Mouse (Mus musculus) CH12.LX (cell line): Measurements from ENCODE around the gene Dpep3. TPM values are rescaled to one million over a fixed set of nuclear protein-coding genes. Genes with fewer than 3 reads are reported as not detected.

Source experiments
- DNase-seq: peaks from one replicate; pipeline ENCODE4 v3.0.0-alpha.2; 2013; ENCODE audit errors: extremely low read depth
- H3K27ac ChIP-seq: 2 replicates; pipeline ENCODE4 v1.5.1; 2012; ENCODE audit warnings: low read depth, mild to moderate bottlenecking, control low read depth, moderate library complexity; ENCODE audit not compliant: insufficient read depth
- H3K27me3 ChIP-seq: replicated peaks from 2 replicates; pipeline ENCODE3; 2012; ENCODE audit warnings: inconsistent platforms
- H3K36me3 ChIP-seq, 2 experiments: replicated peaks in 1 of 2; 2 replicates each; pipeline versions ENCODE3 to v1.6.1; 2012; ENCODE audit warnings: inconsistent platforms in 1 of 2, low read length in 1 of 2, mild to moderate bottlenecking in 1 of 2, mixed read lengths in 1 of 2, moderate library complexity in 1 of 2; ENCODE audit not compliant: control insufficient read depth in 1 of 2, insufficient read depth in 1 of 2
- H3K4me1 ChIP-seq, 2 experiments: 2 replicates each; pipeline ENCODE4 v1.6.1; 2012; ENCODE audit warnings: inconsistent platforms in 1 of 2, moderate library complexity in 1 of 2; ENCODE audit not compliant: insufficient read depth in 2 of 2, control insufficient read depth in 1 of 2
- H3K4me2 ChIP-seq: 2 replicates; pipeline ENCODE4 v1.6.1; 2012; ENCODE audit warnings: low read depth, mild to moderate bottlenecking, control low read depth; ENCODE audit not compliant: poor library complexity, insufficient read depth, severe bottlenecking
- H3K4me3 ChIP-seq, 3 experiments: fragments of 150-350 bp in 1 of 3; sonication (generic) in 1 of 3; replicated peaks in 1 of 3; 2 replicates each; pipeline versions ENCODE3 to v1.5.1; 2011 to 2012; ENCODE audit warnings: low read depth in 2 of 3, low read length in 2 of 3, mild to moderate bottlenecking in 2 of 3, moderate library complexity in 2 of 3, control low read depth in 1 of 3, improper control_type of control experiment in 1 of 3, inconsistent platforms in 1 of 3, mixed read lengths in 1 of 3; ENCODE audit not compliant: poor library complexity in 1 of 3
- H3K79me2 ChIP-seq: replicated peaks from 2 replicates; pipeline ENCODE4 v1.6.1; 2012; ENCODE audit warnings: mild to moderate bottlenecking, moderate library complexity; ENCODE audit not compliant: control insufficient read depth, poor library complexity, insufficient read depth, severe bottlenecking; ENCODE audit errors: extremely low read depth
- H3K9ac ChIP-seq: 2 replicates; pipeline ENCODE4 v1.6.1; 2012; ENCODE audit warnings: low read depth, mild to moderate bottlenecking, control low read depth, moderate library complexity; ENCODE audit not compliant: insufficient read depth
- H3K9me3 ChIP-seq: replicated peaks from 2 replicates; pipeline ENCODE3; 2012; ENCODE audit warnings: low read length, inconsistent platforms, mixed read lengths
- BHLHE40 ChIP-seq: IDR thresholded peaks from 2 replicates; pipeline ENCODE4 v1.6.1; 2011; ENCODE audit warnings: mild to moderate bottlenecking, low read depth, low read length, improper control_type of control experiment
- CHD1 ChIP-seq: IDR thresholded peaks from 2 replicates; pipeline ENCODE4 v1.6.1; 2012; ENCODE audit warnings: low read depth, low read length, improper control_type of control experiment, inconsistent platforms
- E2F4 ChIP-seq: IDR thresholded peaks from 2 replicates; pipeline ENCODE4 v1.6.1; 2011; ENCODE audit warnings: low read depth, low read length, improper control_type of control experiment; ENCODE audit not compliant: insufficient replicate concordance
- GABPA ChIP-seq: IDR thresholded peaks from 2 replicates; pipeline ENCODE4 v1.6.1; 2012; ENCODE audit warnings: low read depth, low read length, improper control_type of control experiment, inconsistent platforms; ENCODE audit not compliant: insufficient replicate concordance
- HCFC1 ChIP-seq: IDR thresholded peaks from 2 replicates; pipeline ENCODE4 v1.6.1; 2012; ENCODE audit warnings: low read depth, mild to moderate bottlenecking, inconsistent platforms, low read length, improper control_type of control experiment
- KAT2A ChIP-seq: IDR thresholded peaks from 2 replicates; pipeline ENCODE4 v1.6.1; 2012; ENCODE audit warnings: low read length, improper control_type of control experiment, inconsistent platforms; ENCODE audit not compliant: insufficient replicate concordance
- MAX ChIP-seq: IDR thresholded peaks from 2 replicates; pipeline ENCODE4 v1.6.1; 2011; ENCODE audit warnings: low read length, improper control_type of control experiment
- MAZ ChIP-seq: IDR thresholded peaks from 2 replicates; pipeline ENCODE4 v1.6.1; 2012; ENCODE audit warnings: low read depth, mild to moderate bottlenecking, inconsistent platforms, low read length, improper control_type of control experiment, moderate library complexity
- NELFE ChIP-seq: IDR thresholded peaks from 2 replicates; pipeline ENCODE4 v1.6.1; 2011; ENCODE audit warnings: low read depth, low read length, improper control_type of control experiment
- NRF1 ChIP-seq: IDR thresholded peaks from 2 replicates; pipeline ENCODE4 v1.6.1; 2014; ENCODE audit warnings: low read depth, mild to moderate bottlenecking, inconsistent platforms, low read length, improper control_type of control experiment, moderate library complexity
- PAX5 ChIP-seq: IDR thresholded peaks from 2 replicates; pipeline ENCODE4 v1.6.1; 2012; ENCODE audit warnings: low read length, inconsistent platforms, mixed read lengths
- POLR2AphosphoS2 ChIP-seq: IDR thresholded peaks from 2 replicates; pipeline ENCODE4 v1.6.1; 2011; ENCODE audit warnings: low read depth, low read length, improper control_type of control experiment
- RAD21 ChIP-seq: IDR thresholded peaks from 2 replicates; pipeline ENCODE4 v1.6.1; 2011; ENCODE audit warnings: low read depth, mild to moderate bottlenecking, low read length, improper control_type of control experiment, moderate library complexity
- RCOR1 ChIP-seq: conservative IDR thresholded peaks from 2 replicates; pipeline ENCODE4 v1.6.1; 2012; ENCODE audit warnings: low read depth, mild to moderate bottlenecking, inconsistent platforms, low read length, improper control_type of control experiment
- SMC3 ChIP-seq: IDR thresholded peaks from 2 replicates; pipeline ENCODE4 v1.6.1; 2011; ENCODE audit warnings: low read depth, low read length, improper control_type of control experiment
- USF1 ChIP-seq: IDR thresholded peaks from 2 replicates; pipeline ENCODE4 v1.6.1; 2014; ENCODE audit warnings: low read depth, mild to moderate bottlenecking, inconsistent platforms, low read length, improper control_type of control experiment
- USF2 ChIP-seq: conservative IDR thresholded peaks from 2 replicates; pipeline ENCODE4 v1.6.1; 2011; ENCODE audit warnings: low read depth, low read length, improper control_type of control experiment
- ZMIZ1 ChIP-seq: IDR thresholded peaks from 2 replicates; pipeline ENCODE4 v1.6.1; 2012; ENCODE audit warnings: low read depth, mild to moderate bottlenecking, inconsistent platforms, low read length, improper control_type of control experiment
- dilution Hi-C: fragments of 300-500 bp; cut with MboI; formaldehyde crosslinking; loops from 2 replicates; pipeline ENCODE4 v1.14.3; 2020; ENCODE audit warnings: low sequenced_read_pairs; ENCODE audit not compliant: extremely low pct_unique_long_range_greater_than_20kb, extremely low pct_ligation_motif_present
- in situ Hi-C: fragments of 300-500 bp; cut with MboI; formaldehyde crosslinking; loops from 3 replicates; pipeline ENCODE4 v1.14.3; 2019; ENCODE audit warnings: low sequenced_read_pairs, low pct_ligation_motif_present, low pct_unique_long_range_greater_than_20kb, mixed read lengths
- polyA plus RNA-seq: library from polyadenylated mRNA; unstranded; fragments of >175 nt; gene quantifications from 2 replicates; pipeline ENCODE4 v1.2.1, GENCODE M21; 2012; ENCODE audit warnings: low read depth; ENCODE audit not compliant: insufficient read length
- total RNA-seq, 2 experiments: library from RNA; depleted of rRNA; stranded (reverse); fragments of 300-350 nt in 1 of 2; fragments of >200 nt in 1 of 2; gene quantifications; 2 replicates each; pipeline ENCODE4 v1.2.3; 2012 to 2014

Gene Dpep3
- total and polyA plus RNA-seq, 3 experiments, result not detected

GRCm38 (mm10) chr8:106018039-106018438 is 38.8 kb upstream of the Dpep3 start:
- DNase-seq, result no peak
- Histone ChIP-seq H3K79me2 (no peaks in the 10 kb centered on the region), H3K4me3 (no peak overlapping the region), H3K4me1 (no peaks in the 10 kb centered on the region), H3K36me3 (peaks cover 30 to 75% of the 10 kb centered on the region in 2 experiments), H3K4me2 (no peak overlapping the region), H3K27ac (no peak overlapping the region), H3K27me3 (no peaks in the 10 kb centered on the region), H3K9me3 (no peaks in the 10 kb centered on the region), H3K9ac (no peak overlapping the region)
- TF ChIP-seq PAX5 (no peak), RAD21 (no peak), ZMIZ1 (no peak), BHLHE40 (no peak), MAZ (no peak), USF2 (no peak), RCOR1 (no peak), USF1 (no peak), HCFC1 (no peak), NRF1 (no peak), SMC3 (no peak), CHD1 (no peak), NELFE (no peak), KAT2A (no peak)
- dilution Hi-C loops (no loop called here), in situ Hi-C loops (no loop called here)

GRCm38 (mm10) chr8:106017130-106017529 is 37.9 kb upstream of the Dpep3 start:
- Histone ChIP-seq H3K27ac (no peak overlapping the region), H3K4me1 (peaks cover 0 to 4% of the 10 kb centered on the region in 2 experiments; a peak in 1 of 4 replicates), H3K36me3 (peaks cover 30 to 68% of the 10 kb centered on the region in 2 experiments), H3K4me2 (no peak overlapping the region), H3K79me2 (no peaks in the 10 kb centered on the region), H3K9ac (no peak overlapping the region), H3K4me3 (no peak overlapping the region), H3K9me3 (no peaks in the 10 kb centered on the region), H3K27me3 (no peaks in the 10 kb centered on the region)
- in situ Hi-C loops, result no loop called here
- dilution Hi-C loops, result no loop called here
- TF ChIP-seq E2F4, result no peak
- no peak for TF ChIP-seq HCFC1
- no peak for TF ChIP-seq GABPA
- TF ChIP-seq MAX, result no peak
- TF ChIP-seq SMC3, result no peak
- TF ChIP-seq NRF1, result no peak
- TF ChIP-seq NELFE, result no peak
- TF ChIP-seq POLR2AphosphoS2, result no peak
- TF ChIP-seq PAX5, result no peak
- TF ChIP-seq MAZ, result no peak
- no peak for TF ChIP-seq KAT2A
- DNase-seq, result no peak
